Mouse (Mus musculus): ENCODE measurements around the gene Slc9a3r1. TPM values are rescaled to one million over a fixed set of nuclear protein-coding genes. Genes with fewer than 3 reads are reported as not detected.

The Slc9a3r1 gene
- polyA plus RNA-seq (2012; rRNA removed), result 63.7 and 90.9 TPM in 2 replicates

DNA sequence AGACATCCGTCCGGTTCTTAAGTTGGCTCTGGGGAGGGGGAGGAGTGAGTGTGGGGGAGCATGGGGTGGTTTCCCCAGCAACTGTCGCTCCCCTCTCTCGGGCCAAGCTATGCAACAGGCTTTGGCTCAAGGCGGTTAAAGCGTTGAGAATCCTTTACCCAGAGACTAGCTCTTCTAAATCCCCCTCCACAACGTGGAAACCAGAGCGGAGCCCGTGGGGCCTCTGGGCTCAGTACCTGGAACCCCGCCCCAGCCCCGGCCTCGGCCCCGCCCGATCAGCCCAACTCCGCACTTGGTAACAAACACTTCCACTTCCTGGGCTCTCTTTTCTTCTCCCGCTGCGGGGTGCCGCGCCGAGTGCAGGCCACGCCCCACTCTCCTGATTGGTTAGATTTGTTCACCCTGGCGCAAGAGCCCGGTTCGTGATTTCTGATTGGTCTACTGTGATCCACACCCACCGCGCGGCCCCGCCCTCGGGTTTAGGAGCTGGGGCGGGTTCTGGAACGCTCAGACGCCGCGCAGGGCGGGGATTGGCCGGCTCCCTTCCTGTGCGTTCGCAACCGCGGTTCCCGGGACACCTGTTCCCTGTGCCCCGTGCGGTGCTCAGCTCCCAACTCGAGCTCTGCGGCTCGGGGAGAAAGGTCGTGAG, at the start of gene Slc9a3r1:
Gene Slc9a3r1 (plus strand): TSS at position 510 of the 649 bp plus-strand sequence.
- peak; percentile 65 for DNase-seq (ENCODE audit: low read depth)

DNA sequence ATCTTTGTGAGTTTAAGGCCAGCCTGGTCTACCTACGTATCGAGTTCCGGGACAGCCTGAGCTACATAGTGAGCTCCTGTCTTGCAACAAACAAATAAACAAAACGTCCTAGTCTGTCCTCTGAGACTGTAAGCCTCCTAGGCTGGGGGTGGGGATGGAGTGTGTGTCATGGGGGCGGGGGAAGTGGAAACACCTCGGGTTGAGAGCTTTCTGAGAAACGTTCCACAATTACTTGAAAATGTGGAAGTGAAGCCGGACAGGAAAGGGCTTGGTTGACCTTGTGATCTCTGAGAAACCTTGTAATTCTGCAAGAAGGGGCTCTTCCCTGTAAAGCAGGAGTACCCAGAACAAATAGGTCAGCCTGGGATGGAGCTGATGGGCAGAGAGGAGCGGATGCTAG, 43.7 kb upstream of the Slc9a3r1 start:
- DNase-seq (ENCODE audit: low read depth), result no peak

DNA sequence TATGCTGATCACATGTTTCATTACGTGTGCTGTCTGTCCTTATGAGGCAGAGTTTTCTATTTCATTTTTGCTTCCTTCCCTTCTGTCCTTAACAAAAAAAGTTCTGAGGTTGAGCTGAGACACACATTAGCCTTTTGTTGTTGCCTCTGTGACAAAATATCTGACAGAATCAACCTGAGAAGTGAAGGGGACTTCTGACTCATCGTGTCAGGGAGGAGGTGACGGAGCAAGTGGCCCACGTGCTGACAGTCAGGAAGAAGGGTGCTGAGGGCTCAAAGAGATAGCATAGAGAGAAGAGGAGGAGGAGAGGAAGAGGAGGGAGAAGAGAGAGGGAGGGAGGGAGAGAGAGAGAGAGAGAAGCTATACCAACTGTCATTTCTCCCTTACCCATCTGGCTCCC, 34.7 kb upstream of the Slc9a3r1 start:
- DNase-seq (ENCODE audit: low read depth), result no peak

DNA sequence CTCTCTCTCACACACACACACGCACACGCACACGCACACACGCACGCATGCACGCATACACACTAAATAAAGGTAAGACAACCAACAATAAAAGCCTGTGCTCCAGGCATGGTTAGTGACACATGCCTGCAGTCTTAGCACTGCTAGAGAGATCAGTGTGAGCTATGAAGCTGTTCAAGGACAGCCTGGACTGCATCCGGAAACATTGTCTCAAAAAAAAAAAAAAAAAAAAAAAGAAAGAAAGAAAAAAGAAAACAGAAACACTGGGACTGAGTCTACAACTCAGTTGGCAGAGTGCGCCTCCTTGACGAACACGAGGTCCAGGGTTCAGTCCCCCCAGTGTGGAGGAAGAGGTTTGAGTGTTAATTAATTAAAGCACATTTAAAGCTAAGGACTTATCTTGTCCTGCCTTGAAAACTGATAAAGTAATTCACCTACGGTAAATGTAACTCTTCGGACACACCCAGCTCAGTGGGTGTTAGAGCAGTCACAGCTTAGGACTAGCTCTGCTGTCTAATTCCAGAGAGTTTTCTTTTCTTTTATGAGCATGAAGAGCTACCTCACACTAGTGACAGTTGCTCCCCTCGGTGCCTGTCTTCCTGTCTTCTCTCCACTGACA, 33.5 kb upstream of the Slc9a3r1 start:
- no peak for DNase-seq (ENCODE audit: low read depth)

DNA sequence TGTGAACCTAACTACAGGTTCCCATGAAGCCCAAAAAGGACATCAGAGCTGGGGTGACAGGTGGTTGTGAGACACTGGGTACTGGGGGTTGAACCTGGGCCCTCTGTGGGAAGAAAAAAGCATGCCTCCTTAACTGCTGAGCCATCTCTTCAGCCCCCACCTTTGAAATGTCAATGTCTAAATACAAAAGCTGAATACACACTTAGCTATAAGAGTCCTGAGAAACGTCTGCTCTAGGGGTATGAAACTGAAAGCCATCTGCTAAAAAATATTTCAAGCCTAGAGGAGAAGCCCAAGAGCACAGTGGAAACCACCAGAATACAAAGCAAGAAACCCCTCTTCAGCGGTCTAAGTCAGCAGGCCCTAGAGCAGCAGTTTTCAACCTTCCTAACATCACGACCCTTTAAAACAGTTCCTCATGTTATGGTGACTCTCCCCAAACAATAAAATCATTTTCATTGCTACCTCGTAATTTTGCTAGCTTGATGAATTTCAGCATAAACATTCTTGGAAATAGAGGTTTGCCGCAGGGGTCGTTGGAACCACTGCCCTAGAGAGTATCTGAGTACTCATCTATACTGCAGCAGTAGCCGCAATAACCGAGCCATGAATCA, 31.3 kb upstream of the Slc9a3r1 start:
- DNase-seq (ENCODE audit: low read depth), result no peak

DNA sequence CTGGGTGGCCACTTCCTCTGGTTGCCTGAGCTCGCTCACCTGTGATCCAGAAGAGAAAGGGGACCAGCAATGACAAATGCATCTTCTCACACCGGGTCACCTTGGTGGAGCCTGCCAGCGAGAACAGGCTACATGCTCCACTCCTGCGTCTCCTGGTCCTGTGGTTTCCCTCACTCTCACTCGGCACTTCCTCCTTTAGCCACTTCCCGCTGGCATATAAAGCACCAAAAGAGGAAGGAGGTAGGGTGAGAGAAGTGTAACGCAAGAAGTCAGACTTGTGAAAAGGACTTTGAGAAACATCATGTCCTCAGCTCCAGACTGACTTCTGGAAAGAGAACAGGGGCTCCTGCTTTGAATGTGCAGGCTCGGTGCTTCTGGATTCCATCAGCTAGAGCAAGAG, 29.3 kb upstream of the Slc9a3r1 start, which contains the start of gene Cd300lf:
Gene Cd300lf (minus strand): TSS at position 193 of the 400 bp plus-strand sequence.
- no peak for DNase-seq (ENCODE audit: low read depth)

DNA sequence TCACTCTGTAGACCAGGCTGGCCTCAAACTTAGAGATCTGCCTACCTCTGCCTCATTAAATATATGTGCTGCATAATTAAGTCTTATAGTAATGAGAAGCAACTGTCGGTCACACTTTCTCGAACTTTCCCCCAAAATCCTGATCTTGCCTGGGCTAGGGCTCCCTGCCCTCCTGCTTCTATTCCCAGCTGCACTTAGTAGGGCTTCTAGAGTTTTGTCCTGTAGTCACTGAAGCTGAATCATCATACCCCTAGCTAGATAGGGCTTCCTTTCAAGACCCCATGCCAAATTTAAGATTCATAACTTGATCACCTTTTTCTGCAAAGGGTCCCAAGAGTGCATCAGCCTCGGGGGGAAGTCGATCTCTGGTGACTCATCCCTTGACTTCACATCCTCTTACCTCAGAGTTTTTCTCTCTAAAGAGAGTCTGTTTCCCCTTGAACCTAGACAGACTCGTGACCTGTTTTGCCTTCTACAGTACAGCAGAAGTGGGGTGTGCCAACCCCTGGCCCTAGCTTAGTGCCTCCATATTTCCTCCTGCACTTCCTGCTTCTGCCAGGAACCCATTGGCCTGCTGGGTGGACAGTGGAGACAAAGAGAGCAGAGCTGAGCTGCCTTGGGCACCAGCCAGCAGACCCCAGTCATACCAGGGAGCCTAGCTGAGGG, 24.4 kb upstream of the Slc9a3r1 start:
- DNase-seq (ENCODE audit: low read depth), result no peak

DNA sequence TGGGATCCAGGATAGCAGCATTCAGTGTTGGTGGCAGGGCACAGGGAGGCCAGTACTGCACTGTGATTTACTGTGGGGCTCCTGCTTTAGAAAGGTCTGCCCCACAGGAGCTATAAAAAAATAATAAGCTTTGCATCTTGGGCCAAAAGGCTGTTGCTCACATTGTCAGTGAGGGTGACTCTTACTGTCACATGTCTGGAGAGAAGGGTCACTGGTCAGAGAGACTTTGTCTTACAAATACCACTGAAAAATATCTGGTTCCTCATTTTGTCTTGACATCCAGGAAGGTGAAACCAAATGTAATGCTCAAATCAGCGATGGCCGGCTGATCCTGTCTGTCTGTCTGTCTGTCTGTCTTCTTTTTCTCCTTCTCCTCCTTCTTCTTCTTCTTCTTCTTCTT, 21.2 kb upstream of the Slc9a3r1 start:
- no peak for DNase-seq (ENCODE audit: low read depth)

DNA sequence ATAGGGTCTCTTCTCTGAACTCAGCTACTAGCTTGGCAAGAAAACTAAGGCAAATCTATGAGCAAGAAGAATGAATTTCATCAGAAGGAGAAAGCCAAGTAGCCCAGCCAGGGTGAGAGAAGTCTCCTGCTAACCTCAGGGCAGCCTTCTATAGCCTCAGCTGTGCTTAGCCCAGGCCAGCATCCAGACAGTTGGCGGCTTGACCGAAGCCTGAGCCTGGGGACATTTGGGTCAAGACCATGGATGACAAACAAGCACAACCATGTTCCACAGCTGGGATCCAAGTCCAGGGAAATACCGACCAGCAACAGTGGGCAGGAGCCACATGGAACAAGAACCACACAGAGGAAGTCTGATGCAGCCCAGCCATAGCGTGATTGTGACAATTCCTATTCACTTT, 15.3 kb upstream of the Slc9a3r1 start:
- DNase-seq (ENCODE audit: low read depth), result no peak

DNA sequence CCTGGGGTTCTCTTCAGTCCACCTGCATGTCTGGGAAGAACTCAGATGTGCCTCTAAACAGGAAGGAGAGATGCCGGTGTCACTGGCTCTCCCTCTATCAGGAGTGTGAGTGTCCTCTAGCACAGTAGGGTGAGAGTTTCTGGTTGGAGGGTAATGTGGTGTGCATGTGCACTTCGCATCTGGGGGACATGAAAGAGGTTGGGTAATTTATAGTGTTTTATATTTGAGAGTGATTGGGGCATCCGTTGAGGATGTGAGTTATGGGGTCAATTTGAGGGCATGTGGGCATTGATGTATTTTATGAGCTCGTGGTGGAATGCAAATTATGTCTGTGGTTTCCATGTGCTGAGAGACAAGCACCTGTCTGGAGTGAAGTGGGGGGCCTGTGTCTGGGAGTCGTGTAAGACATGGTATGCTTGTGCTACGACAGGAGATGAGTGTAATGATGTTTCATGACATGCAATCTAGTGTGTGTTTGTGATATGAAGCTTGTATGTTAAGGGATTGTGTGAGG, 12.3 kb upstream of the Slc9a3r1 start:
- DNase-seq (ENCODE audit: low read depth), result no peak

DNA sequence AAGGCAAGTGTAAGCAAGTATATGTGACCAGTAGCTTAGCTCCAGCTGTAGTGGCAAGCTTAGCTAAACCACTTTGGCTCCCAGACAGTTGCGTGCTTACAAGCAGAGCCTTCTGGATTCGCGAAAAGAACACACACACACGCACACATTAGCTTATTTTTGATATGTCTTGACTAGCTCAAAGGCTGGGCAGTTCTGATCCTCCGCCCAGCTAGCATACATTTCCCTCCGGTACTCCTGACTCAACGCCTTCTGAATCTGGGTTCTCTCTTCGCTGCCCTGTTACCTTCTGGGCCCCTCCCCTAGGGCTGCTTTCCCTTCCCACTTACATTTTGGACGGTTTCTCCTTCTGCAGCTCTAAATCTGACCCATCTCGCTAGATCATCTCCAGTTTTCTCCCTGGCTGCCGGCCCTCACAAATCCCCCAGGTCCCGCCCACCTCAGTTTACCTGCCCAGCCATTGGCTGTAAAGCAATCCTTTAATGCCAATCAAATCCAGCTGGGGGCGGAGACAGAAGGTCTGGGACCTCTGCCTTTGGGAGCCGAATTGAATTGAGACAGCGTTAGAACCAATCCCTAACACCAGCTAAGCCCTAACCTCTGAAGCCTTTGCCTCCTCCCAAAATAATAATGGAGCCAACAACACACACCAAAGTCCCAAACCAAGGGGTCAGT, 11.2 kb upstream of the Slc9a3r1 start:
- no peak for DNase-seq (ENCODE audit: low read depth)

DNA sequence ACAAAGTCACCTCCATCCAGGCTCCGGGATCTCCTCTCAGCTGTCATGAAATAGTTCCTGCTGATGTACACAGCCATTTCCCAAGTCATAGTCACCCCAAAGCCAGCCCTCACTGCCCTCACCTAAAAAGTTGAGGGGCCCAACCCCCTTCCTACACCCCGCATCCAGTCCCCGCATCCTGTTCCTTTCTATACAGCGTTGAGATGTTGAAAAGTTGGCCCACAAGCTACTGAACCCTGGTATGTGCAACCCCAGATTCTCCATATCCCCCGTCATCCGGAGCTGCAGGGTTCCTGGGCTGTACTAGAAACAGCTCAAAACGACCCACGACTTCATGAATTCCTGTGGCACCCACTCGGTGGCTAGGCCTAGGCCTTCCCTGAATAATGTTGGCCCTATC, 10.1 kb upstream of the Slc9a3r1 start:
- DNase-seq (ENCODE audit: low read depth), result no peak

DNA sequence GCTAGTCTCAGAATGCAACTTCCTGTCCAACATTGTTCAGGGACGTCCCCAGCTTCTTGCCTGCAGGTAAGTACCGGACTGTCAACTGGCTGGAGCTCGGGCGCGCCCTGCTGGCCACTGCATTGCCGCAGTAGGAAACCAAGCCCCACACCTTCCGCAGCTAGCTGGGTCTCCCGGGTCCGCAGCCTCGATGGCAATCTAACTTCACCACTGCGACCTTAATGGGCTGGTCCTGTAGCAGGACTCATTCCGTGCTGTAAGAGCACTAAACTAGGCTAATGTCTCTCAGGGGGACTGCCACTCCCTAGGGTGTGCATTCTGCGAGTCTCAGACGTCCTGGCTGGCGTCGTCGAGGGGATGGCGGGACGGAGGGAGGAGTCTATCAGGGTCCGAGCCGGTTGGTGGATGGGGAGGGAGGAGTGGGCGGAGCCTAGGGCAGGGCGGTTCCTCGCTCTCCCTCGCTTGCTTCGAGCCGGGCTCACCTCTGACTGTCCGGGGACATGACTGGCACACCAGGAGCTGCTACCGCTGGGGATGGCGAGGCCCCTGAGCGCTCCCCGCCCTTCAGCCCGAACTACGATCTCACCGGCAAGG, 9.3 kb upstream of the Slc9a3r1 start:
- no peak for DNase-seq (ENCODE audit: low read depth)

DNA sequence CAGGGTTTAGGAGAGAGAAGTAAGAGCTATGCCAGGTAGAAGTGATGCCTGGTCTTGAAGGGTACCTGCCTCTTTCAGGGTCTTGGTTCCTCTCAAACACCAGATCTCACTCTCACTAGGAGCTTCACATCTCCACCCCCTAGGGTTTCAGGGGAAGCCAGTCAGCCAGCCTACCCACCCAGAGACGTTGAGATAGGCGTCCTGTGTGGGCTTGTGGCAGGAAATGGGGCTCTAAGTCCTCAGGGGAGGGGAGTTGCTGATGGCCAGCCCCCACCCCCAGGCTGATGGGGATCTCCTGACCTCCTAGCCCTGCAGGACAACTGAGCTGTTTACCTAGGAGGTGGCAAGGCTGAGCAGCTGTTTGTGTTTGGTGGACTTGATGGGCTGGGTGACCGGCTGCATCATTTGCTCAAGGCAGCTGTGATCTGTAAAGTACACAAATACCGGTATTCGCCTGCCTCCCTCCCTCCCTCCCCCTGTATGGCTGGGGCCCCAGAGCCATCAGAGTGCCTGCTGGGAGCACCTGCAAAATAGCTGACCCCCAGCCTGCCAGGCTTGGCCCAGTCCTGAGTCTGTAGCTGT, 8.0 kb upstream of the Slc9a3r1 start:
- DNase-seq (ENCODE audit: low read depth), result no peak

DNA sequence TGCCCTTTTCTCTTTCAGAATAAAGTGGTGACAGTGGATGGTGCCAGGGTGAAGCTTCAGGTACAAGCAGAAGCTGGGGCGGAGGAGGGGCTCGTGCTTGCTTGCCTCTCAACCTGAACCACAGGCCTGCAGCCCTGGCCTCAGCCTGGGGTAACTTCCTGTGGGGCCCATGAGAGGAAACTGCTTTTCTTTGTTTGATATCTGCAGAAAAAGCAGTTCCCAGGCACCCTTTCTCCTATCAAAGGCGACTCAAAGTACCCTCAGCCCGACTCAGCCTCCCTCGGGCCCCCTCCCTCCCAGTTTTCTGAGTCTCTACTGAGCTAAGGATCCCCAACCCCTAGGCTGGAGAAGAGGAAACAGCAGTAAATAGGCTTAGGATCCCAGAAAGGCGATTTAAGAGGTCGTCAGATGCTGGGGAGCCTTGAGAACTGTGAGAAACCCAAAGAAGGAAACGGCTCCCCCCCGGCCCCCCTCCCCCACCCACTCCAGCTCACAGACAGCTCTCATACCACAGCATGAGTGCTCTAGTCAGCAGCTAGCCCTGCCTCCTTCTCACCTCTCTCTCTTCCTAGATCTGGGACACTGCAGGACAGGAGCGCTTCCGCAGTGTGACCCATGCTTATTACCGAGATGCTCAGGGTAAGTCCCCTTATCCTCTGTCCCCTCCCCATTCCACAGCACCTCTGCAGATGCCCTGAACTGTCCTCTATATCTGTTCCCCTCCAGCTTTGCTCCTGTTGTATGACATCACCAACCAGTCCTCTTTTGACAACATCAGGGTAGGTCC, 5.0 kb upstream of the Slc9a3r1 start:
- no peak for DNase-seq (ENCODE audit: low read depth)

DNA sequence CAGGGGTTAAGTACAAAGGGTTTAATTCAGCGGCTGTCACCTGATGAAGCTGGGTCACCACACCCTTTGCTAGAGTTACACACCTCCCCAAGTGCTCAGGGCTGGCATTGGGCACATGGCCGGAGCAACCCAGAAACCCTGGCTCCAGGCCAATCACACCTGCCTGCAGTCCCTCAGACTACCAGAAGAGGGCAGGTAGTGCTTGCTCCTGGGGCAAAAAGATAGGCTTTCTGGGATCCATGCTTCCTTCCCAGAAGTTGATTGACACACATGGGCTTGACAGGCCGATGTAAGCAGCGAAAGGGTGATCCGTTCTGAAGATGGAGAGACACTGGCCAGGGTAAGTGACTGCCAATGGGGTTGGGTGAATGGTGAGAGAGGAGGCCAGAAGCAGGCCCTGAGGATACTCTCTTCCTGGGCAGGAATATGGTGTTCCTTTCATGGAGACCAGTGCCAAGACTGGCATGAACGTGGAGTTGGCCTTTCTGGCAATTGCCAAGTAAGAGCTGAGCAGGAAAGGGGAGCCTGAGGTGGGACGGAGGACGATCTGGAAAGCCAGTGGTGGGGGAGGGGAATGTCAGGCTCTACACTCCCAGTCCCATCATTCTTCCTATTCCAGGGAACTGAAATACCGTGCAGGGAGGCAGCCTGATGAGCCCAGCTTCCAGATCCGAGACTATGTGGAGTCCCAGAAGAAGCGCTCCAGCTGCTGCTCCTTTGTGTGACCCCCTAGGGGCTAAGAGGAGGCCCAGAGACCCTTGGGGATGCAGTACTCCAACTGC, 2.9 kb upstream of the Slc9a3r1 start:
- DNase-seq (ENCODE audit: low read depth), result no peak

DNA sequence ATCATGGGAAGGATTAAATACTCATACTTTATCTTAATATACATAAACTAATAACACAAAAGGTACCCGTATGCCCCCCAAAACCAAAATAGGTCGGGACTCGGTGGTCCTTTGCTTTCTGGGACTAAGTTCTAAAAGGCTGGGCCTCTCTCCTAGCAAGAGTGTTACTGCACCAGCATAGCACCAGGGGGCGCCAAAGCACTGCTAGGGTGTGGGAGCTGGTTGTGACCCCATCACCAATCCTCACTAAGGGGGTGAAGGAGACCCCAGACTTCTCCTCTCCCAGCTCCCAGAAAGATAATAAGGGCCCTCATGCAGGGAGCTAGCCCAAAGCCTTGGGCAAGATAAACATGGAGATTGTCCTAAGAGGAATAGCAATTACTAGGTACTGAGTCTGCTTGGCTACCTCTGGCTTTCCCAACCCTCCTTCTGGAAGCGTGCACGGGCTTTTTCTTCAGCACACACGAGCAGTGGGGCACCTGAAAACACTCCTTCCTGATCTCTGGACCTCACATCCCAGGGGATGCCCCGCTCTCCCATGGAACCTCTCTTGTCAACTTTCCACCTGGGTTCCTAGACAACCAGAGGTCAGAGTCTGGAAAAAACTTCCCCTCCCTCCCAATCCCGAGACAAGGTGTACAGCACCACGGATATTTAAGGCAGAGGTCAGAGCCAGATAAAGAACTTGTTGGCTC, 2.1 kb upstream of the Slc9a3r1 start:
- DNase-seq (ENCODE audit: low read depth), result no peak

DNA sequence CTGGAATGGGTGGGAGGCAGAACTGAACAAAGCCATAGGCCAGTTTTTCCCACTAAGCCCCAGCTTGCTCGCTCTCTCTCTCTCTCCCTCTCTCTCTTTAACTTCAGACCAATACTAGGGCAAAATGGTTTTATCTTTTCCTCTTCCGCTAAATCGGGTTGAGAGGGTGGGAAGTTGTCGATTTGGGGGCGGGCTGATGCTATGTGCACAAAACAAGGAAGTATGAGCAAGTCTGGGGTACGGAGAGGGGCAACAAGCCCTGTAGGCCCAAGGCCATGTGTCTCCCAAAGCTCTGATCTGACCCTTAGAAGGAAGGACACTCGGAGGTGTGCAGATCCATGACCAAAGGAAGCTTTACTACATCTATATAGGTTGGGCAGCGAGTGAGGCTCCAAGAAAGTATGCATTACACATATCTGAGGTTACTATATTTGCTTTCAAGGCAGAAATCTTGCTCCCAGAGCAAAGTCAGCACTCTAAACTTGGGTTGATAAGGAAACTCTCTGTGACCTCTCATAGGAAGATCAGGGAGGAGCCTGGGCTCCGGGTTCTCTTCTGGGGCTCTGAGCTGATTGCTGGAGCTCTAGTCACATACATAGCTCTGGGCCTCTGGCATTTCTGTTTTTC, 1.4 kb upstream of the Slc9a3r1 start:
- no peak for DNase-seq (ENCODE audit: low read depth)
